Mouse (Mus musculus): ENCODE measurements around the gene Uchl3.

DNA sequence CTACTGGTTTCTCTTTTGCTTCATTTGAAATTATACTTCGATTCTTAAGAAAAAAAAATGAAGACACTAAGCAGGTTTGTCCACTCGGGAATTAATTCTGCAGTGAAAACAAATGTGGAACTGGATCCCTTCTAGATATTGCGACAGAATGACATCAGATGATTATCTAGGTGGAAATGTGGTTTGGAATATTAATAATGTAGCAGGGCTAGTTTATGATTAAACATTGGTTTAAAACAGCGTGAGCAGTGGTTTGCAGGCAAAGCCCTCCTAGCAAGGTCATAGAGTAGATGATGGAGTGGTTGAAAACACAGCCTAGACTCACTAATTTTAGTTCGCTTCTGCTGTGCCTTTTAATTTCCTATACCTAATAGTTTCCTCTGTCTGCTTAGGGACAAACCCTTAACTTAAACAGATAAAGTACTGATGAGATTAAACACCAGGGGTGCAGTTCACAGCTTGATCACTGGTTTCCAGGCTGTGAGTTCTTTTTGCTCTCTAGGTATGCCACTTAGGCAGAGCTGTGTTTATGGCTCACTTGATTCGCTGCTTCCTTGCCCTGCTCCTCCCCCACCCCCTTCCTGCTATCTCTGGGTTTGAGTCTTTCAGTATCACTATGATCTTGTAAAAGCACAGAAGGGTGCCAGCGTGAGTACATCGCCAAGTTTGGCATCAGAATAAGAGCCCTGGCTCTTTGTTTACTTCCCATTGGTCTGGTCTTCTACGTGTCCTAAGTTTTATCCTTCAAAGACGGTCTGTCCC, 80.0 kb downstream of the Uchl3 start:
- TF ChIP-seq CTCF (IDR thresholded peaks at IDR 0.05; ENCODE audit: low read depth) (no peak), EP300 (IDR thresholded peaks at IDR 0.05; ENCODE audit: low read depth) (no peak)
